Mouse (Mus musculus): ENCODE data around the gene Btbd9. TPM values are rescaled to one million over a fixed set of nuclear protein-coding genes. Genes with fewer than 3 reads are reported as not detected.
A peak's percentile ranks its signal among the peaks of the same experiment; 100 is the strongest.
"Not testable (repeated sequence)": the region's sequence is repeated elsewhere in the genome, so short reads cannot be mapped to it uniquely, and the experiment has no call there.

Gene Btbd9
- polyA plus RNA-seq (2011; ENCODE audit: insufficient read length, low read depth, missing spikeins): 14.9 and 21.3 TPM in 2 replicates

DNA sequence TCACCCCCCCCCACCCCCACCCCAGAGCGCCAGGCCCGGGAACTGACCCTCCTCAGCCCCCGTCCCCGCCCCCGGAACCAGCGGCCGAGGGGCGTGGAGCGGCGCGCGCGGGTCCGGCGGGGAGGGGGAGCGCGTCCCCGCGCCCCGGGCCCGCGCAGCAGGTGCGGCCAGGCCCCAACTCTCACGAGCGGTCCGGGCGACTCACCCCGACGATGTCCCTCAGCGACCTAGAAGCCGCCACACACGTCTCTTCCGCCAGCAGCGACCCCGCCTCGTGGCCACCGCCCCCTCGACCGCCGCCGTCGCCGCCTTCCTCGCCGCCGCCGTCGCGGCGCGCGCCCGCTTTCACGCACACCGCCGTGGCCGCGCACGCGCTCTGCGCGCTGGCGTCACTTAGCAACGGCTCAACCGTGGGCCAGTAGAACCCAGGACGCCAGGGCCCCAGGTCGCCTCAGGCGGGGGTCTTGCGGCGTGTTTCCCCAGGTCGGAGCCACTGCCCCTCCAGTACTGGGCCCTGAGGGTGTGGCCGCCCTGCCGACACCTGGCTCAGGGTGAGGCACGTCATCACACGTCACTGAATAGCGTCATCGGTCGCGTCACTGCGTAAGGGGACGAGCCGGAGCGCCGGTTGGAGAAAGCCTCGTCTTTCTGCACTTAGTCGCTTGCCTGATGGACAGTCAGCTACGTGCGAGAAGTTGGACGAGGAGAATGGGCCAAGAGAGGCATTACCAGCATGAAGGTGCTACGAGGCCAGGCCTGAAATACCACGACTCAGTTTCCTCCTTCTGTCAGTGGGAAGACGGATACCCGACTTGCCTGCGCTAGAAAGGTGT is at the start of gene Btbd9:
Gene Btbd9 (minus strand): TSS at position 548 of the 833 bp plus-strand sequence.
- Histone ChIP-seq H3K4me1 (ENCODE audit: control insufficient read depth, insufficient read depth, low read length) (peaks cover 5% of the 10 kb centered on the region), H3K4me3 (ENCODE audit: insufficient read depth, low read length) (peak within 1 kb of the TSS; percentile 55), H3K27ac (ENCODE audit: insufficient read depth, low read length) (peak within 1 kb of the TSS; percentile 20; the same call in 1 of the 2 replicates)
- TF ChIP-seq CTCF (IDR thresholded peaks at IDR 0.05; ENCODE audit: borderline replicate concordance, insufficient read depth, low read length) (no peak), POLR2A (IDR thresholded peaks at IDR 0.05; ENCODE audit: low read depth, low read length) (peak; percentile 93)

DNA sequence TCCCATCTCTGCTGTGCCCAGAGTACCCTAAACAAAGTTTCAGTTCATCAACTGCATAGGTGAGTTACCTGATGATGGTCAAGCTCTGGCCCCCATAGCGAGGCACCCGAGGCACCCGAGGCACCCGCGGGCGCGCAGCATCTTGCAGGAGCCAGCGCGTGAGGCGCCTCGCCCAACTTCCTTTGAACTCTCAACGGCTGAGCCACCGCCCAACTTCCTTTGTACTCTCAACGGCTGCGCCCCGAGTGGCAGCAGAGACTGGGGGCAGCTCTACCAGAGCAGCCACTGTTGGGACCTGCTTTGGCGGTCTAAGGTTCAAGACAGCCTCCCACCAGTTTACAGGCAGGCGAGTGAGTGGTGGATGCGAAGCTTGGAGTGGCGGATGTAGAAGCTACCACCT is 47.8 kb upstream of the Btbd9 start, which contains the start of gene Dnah8:
Gene Dnah8 (plus strand): TSS at position 223 of the 400 bp plus-strand sequence.
- not testable (repeated sequence) for H3K4me3 ChIP-seq (ENCODE audit: insufficient read depth, low read length); H3K27ac ChIP-seq (ENCODE audit: insufficient read depth, low read length); H3K4me1 ChIP-seq (ENCODE audit: control insufficient read depth, insufficient read depth, low read length)

DNA sequence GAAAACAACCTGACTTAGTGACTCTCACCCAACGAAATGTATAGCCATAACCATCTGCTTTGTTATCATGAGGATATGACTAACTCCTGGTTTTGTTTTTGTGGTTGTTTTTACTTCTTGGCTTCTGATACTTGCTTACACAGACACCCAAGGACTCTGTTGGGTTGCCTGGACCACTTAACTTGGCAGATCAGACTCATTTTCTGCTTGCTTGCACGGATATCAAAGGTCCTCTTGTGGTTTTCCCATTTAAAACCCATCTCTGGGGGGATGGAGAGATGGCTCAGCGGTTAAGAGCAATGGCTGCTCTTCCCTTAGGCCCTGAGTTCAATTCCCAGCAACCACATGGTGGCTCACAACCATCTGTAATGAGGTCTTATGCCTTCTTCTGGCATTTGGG is 46.9 kb upstream of the Btbd9 start:
- TF ChIP-seq POLR2A (IDR thresholded peaks at IDR 0.05; ENCODE audit: low read depth, low read length) (no peak), CTCF (IDR thresholded peaks at IDR 0.05; ENCODE audit: borderline replicate concordance, insufficient read depth, low read length) (no peak)

DNA sequence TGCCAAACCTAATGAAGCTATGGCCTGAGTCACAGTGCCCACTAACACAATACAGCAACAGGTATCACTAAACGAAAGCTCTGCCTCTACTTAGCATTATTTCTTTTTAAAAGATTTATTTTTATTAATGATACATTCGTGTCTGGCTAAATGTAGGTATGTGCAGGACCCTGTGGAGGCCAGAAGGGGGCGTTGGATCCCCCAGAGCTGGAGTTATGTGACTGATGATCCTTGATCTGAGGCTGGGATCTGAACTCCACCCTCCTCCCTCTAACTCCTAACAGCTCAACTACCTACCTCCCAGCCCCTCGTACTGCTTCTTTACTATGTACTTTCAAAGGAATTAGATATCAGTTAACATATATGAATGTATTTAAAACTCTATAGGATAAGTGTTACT is 45.2 kb upstream of the Btbd9 start:
- Histone ChIP-seq H3K4me3 (ENCODE audit: insufficient read depth, low read length) (no peak overlapping the region), H3K27ac (ENCODE audit: insufficient read depth, low read length) (no peak overlapping the region), H3K4me1 (ENCODE audit: control insufficient read depth, insufficient read depth, low read length) (no peaks in the 10 kb centered on the region)
- no peak for TF ChIP-seq CTCF (IDR thresholded peaks at IDR 0.05; ENCODE audit: borderline replicate concordance, insufficient read depth, low read length)
- TF ChIP-seq POLR2A (IDR thresholded peaks at IDR 0.05; ENCODE audit: low read depth, low read length): no peak

More for the DNA sequence above, 46.9 kb upstream of the Btbd9 start:
- Histone ChIP-seq H3K27ac (ENCODE audit: insufficient read depth, low read length) (no peak overlapping the region), H3K4me3 (ENCODE audit: insufficient read depth, low read length) (no peak overlapping the region), H3K4me1 (ENCODE audit: control insufficient read depth, insufficient read depth, low read length) (no peaks in the 10 kb centered on the region)

DNA sequence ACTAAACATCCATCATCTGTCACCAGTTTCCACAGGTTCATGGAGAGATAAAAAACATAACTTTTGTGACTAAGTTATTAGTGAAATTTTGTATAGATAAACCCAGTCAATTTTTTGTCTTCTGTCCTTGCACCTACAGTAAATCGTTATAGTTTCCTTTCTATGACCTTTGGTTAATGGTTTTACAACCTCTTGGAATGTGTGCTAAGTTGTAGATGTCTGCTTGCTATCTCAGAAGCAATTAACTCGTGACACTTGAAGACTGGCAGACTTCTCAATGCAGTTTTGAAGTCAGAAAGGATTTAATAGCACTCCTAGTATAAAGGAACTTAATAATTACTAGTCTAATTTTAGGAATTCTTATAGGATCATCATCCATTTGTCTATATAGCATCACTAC is 44.3 kb upstream of the Btbd9 start:
- Histone ChIP-seq H3K4me3 (ENCODE audit: insufficient read depth, low read length) (no peak overlapping the region), H3K27ac (ENCODE audit: insufficient read depth, low read length) (no peak overlapping the region), H3K4me1 (ENCODE audit: control insufficient read depth, insufficient read depth, low read length) (no peaks in the 10 kb centered on the region)
- no peak for TF ChIP-seq CTCF (IDR thresholded peaks at IDR 0.05; ENCODE audit: borderline replicate concordance, insufficient read depth, low read length)
- TF ChIP-seq POLR2A (IDR thresholded peaks at IDR 0.05; ENCODE audit: low read depth, low read length): no peak

DNA sequence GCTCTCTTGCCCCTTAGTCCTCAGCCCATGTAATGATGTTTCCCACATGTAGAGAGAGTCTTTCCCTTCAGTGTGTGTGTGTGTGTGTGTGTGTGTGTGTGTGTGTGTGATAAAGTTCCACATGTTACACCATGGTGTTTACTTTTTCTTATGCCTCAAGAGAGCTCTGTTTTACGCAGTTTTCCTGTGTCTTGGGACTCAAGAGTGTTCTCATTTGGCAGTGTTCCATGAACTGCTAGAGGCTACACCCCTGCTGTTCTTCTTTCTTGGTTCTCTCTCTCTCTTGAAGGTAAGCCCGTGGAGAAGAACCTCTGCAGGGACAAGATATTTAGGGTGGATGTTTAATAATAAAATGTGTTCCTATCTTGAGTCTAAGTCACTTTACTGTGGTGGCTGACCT is 42.9 kb upstream of the Btbd9 start:
- Histone ChIP-seq H3K27ac (ENCODE audit: insufficient read depth, low read length) (no peak overlapping the region), H3K4me1 (ENCODE audit: control insufficient read depth, insufficient read depth, low read length) (no peaks in the 10 kb centered on the region), H3K4me3 (ENCODE audit: insufficient read depth, low read length) (no peak overlapping the region)
- TF ChIP-seq CTCF (IDR thresholded peaks at IDR 0.05; ENCODE audit: borderline replicate concordance, insufficient read depth, low read length) (no peak), POLR2A (IDR thresholded peaks at IDR 0.05; ENCODE audit: low read depth, low read length) (no peak)

DNA sequence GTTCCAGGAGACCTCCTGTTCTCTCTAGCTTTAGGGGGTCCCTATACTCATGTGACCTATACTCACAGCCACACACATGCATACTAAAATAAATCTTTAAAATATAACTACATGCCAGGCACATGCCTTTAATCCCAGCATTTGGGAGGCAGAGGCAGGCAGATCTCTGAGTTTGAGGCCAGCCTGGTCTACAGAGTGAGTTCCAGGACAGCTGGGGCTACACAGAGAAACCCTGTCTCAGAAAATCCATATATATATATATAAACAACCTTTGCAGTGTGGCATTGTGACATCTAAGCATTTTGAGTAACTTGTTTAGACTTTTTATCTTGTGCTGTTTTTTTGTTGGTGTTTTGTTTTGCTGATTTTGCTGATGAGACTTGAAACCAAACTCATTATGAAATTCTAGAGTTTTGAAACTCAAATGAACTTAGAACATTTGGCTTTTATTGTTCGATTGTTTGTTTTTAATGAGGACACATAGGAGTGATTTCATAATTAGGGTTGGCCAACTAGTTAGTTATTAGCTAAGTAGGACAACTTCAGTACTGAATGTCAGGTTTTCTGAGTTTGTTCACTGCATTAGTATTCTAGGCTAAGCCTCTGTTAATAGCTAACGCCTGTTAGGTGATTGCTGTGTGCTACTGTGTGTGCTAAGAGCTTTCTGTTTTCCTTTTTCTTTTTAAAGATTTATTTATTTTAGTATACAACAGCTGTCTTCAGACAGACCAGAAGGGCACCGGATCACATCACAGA is 42.0 kb upstream of the Btbd9 start:
- no peak for TF ChIP-seq POLR2A (IDR thresholded peaks at IDR 0.05; ENCODE audit: low read depth, low read length)
- TF ChIP-seq CTCF (IDR thresholded peaks at IDR 0.05; ENCODE audit: borderline replicate concordance, insufficient read depth, low read length): no peak
- Histone ChIP-seq H3K4me3 (ENCODE audit: insufficient read depth, low read length) (no peak overlapping the region), H3K4me1 (ENCODE audit: control insufficient read depth, insufficient read depth, low read length) (no peaks in the 10 kb centered on the region), H3K27ac (ENCODE audit: insufficient read depth, low read length) (no peak overlapping the region)

DNA sequence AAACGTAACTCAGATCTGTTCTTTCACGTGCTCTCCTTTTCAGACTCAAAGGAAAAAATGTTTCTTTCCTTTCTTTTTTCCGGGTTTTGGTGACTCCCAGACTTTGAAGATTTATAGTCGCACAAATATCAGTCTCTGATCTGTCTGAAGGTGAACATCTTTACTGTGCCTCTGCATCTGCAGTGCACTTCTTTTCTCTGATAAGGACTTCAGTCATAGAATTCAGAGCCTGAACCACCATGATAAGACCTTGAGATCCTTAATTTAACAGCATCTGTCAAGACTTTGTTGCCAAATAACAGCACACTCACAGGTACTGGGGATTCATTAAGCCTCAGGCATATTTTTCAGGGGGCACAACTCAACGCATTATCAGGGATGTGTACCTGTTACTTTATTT is 39.9 kb upstream of the Btbd9 start:
- Histone ChIP-seq H3K4me1 (ENCODE audit: control insufficient read depth, insufficient read depth, low read length) (no peaks in the 10 kb centered on the region; the same call in 1 of the 2 replicates), H3K4me3 (ENCODE audit: insufficient read depth, low read length) (no peak overlapping the region), H3K27ac (ENCODE audit: insufficient read depth, low read length) (no peak overlapping the region)
- no peak for TF ChIP-seq CTCF (IDR thresholded peaks at IDR 0.05; ENCODE audit: borderline replicate concordance, insufficient read depth, low read length)
- TF ChIP-seq POLR2A (IDR thresholded peaks at IDR 0.05; ENCODE audit: low read depth, low read length): no peak

DNA sequence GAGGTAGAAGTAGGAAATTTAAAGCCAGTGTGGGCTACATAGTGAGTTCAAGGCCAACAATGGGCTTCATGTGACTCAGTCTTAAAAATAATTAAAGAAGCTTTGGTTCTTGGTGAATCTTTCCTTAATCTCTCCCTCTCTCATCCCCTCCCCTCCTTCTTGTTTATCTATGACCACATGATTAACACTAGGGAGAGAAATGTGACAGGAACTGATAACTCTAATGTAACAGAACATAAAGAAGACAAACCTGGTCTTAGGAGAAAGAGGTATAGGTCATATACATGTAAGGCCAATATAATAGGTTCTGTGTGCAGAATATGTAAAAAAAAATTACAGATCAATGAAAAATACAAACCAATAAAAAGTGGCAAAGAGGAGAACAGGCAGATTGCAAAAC is 37.1 kb upstream of the Btbd9 start:
- Histone ChIP-seq H3K4me3 (ENCODE audit: insufficient read depth, low read length) (no peak overlapping the region), H3K4me1 (ENCODE audit: control insufficient read depth, insufficient read depth, low read length) (peaks cover 8% of the 10 kb centered on the region), H3K27ac (ENCODE audit: insufficient read depth, low read length) (no peak overlapping the region)
- no peak for TF ChIP-seq CTCF (IDR thresholded peaks at IDR 0.05; ENCODE audit: borderline replicate concordance, insufficient read depth, low read length)
